Mouse (Mus musculus) G1E (cell line): ENCODE data around the gene Pllp.

ENCODE experiments used
- CTCF ChIP-seq: IDR thresholded peaks from 2 replicates; pipeline ENCODE4 v1.5.1; 2012; ENCODE audit warnings: low read depth, low read length, inconsistent platforms, mixed read lengths
- TAL1 ChIP-seq: conservative IDR thresholded peaks from 2 replicates; pipeline ENCODE4 v1.6.1; 2012; ENCODE audit warnings: low read depth, low read length, inconsistent platforms, mixed read lengths

DNA sequence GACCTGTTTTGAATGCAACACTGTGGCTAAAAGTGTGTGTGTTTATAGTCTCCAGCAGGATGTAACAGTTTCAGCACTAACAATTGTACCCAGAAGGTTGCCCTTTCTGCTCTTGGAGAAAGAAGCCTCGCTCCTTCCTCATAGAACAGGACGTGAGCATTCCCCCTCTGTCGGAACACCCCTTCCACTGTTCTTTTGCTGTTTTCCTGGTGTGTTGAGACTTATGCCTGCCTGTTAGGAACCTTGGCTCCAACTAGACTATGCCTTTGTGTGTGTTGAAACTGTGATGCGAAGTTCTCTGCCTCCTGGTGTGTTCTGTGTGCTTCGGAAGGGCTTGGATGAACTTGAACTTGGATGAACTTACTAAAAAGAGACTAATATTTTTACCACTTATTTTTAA, 29.9 kb upstream of the Pllp start:
- TF ChIP-seq CTCF, result no peak
- TF ChIP-seq TAL1, result no peak
